Mouse (Mus musculus) midbrain, embryonic 15.5 days (tissue): ENCODE data around the gene Ksr1. TPM values are rescaled to one million over a fixed set of nuclear protein-coding genes. Genes with fewer than 3 reads are reported as not detected.

Source experiments
- ATAC-seq: fragments of 200-750 bp; cut with Nextera tagmentation; replicated peaks from 2 replicates; pipeline ENCODE4 v1.8.0; 2017; ENCODE audit warnings: moderate TSS enrichment
- H3K27ac ChIP-seq: fragments of 300-500 bp; sonication (generic); 2 replicates; pipeline ENCODE4 v1.5.1; 2015; ENCODE audit warnings: mild to moderate bottlenecking, inconsistent platforms
- H3K27me3 ChIP-seq: fragments of 300-500 bp; sonication (generic); replicated peaks from 2 replicates; pipeline ENCODE4 v1.6.1; 2015; ENCODE audit warnings: inconsistent platforms
- H3K36me3 ChIP-seq: fragments of 300-500 bp; sonication (generic); replicated peaks from 2 replicates; pipeline ENCODE4 v1.6.1; 2015; ENCODE audit warnings: inconsistent platforms
- H3K4me1 ChIP-seq: fragments of 300-500 bp; sonication (generic); 2 replicates; pipeline ENCODE4 v1.6.1; 2015; ENCODE audit warnings: inconsistent platforms
- H3K4me2 ChIP-seq: fragments of 300-500 bp; sonication (generic); 2 replicates; pipeline ENCODE4 v1.6.1; 2015; ENCODE audit warnings: inconsistent platforms, mild to moderate bottlenecking, moderate library complexity
- H3K4me3 ChIP-seq: fragments of 300-500 bp; sonication (generic); 2 replicates; pipeline ENCODE4 v1.5.1; 2015; ENCODE audit warnings: mild to moderate bottlenecking, inconsistent platforms
- H3K9ac ChIP-seq: fragments of 300-500 bp; sonication (generic); 2 replicates; pipeline ENCODE4 v1.6.1; 2015; ENCODE audit warnings: mild to moderate bottlenecking, inconsistent platforms
- H3K9me3 ChIP-seq: fragments of 300-500 bp; sonication (generic); 2 replicates; pipeline ENCODE4 v1.6.1; 2016; ENCODE audit warnings: inconsistent platforms
- WGBS: fragments of 180-500 bp; shearing (Covaris S2); methylation state at CpG from one replicate; pipeline ENCODE4 v1.1.7; 2015; ENCODE audit warnings: mixed read lengths; 5-methylcytosine and 5-hydroxymethylcytosine counted together
- polyA plus RNA-seq: library from polyadenylated mRNA; unstranded; fragments of >200 nt; fragmentation: Nextera tagmentation; extraction: Ambion mirVana; gene quantifications from 2 replicates; pipeline ENCODE4 v1.2.1, GENCODE M21; 2015

The Ksr1 gene
- polyA plus RNA-seq, 1 experiment from 2014 or later = 5.1 TPM

GRCm38 (mm10) chr11:78983539-78983938 lies 162.7 kb downstream of the Ksr1 start:
- 83% methylated on average over 7 of the region's 7 CpGs for WGBS
- Histone ChIP-seq H3K9me3 (no peaks in the 10 kb centered on the region), H3K36me3 (no peaks in the 10 kb centered on the region), H3K4me3 (no peak overlapping the region), H3K4me1 (no peaks in the 10 kb centered on the region), H3K27ac (no peak overlapping the region), H3K4me2 (no peak overlapping the region), H3K9ac (no peak overlapping the region), H3K27me3 (no peaks in the 10 kb centered on the region)
- no peak for ATAC-seq

GRCm38 (mm10) chr11:78982513-78983291 lies 163.5 kb downstream of the Ksr1 start:
- ATAC-seq = no peak
- WGBS = 87% methylated on average over 12 of the region's 12 CpGs
- H3K9ac ChIP-seq = no peak overlapping the region

DNA sequence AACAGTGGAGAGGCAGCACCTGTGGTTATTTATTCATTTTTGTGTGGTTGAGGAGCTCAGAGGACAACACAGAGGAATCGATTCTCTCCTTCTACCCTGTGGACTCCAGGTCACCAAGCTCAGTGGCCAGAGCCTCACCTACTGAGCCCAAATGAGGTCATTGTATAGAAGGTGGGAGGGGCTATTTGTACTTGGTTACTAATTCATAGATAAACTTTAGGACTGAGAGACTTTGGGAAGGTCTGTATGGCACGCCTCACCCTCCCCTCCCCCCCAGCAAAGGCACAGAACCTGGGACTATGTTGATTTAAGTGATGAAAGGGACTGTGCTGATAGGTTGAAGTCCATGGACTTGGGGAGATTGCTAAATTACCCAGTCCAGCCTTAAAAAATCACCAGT lies 164.2 kb downstream of the Ksr1 start:
- Histone ChIP-seq H3K4me1 (no peaks in the 10 kb centered on the region), H3K9ac (no peak overlapping the region), H3K27me3 (no peaks in the 10 kb centered on the region), H3K4me3 (no peak overlapping the region), H3K9me3 (no peaks in the 10 kb centered on the region), H3K27ac (no peak overlapping the region), H3K36me3 (no peaks in the 10 kb centered on the region), H3K4me2 (no peak overlapping the region)
- ATAC-seq = no peak
- 87% methylated on average over 2 of the region's 2 CpGs for WGBS

More at GRCm38 (mm10) chr11:78982513-78983291, 163.5 kb downstream of the Ksr1 start:
- Histone ChIP-seq H3K27ac (no peak overlapping the region), H3K36me3 (no peaks in the 10 kb centered on the region), H3K4me2 (no peak overlapping the region), H3K9me3 (no peaks in the 10 kb centered on the region), H3K27me3 (no peaks in the 10 kb centered on the region), H3K4me1 (no peaks in the 10 kb centered on the region), H3K4me3 (no peak overlapping the region)

- H3K36me3 ChIP-seq = no peaks in the 10 kb centered on the region
- no peak overlapping the region for H3K4me3 ChIP-seq
- H3K27me3 ChIP-seq = no peaks in the 10 kb centered on the region
- no peak for ATAC-seq
- no peak overlapping the region for H3K4me2 ChIP-seq
- WGBS = 82% methylated on average over 4 of the region's 4 CpGs
- no peak overlapping the region for H3K9ac ChIP-seq
- H3K27ac ChIP-seq = no peak overlapping the region
- H3K9me3 ChIP-seq = no peaks in the 10 kb centered on the region
- H3K4me1 ChIP-seq = no peaks in the 10 kb centered on the region
These were observed 166.0 kb downstream of the Ksr1 start for GRCm38 (mm10) chr11:78980083-78980634.

- ATAC-seq = no peak
- no peak overlapping the region for H3K27ac ChIP-seq
- no peaks in the 10 kb centered on the region for H3K4me1 ChIP-seq
- WGBS = 88% methylated on average over 12 of the region's 12 CpGs
- no peak overlapping the region for H3K4me3 ChIP-seq
- H3K36me3 ChIP-seq = no peaks in the 10 kb centered on the region
- H3K27me3 ChIP-seq = no peaks in the 10 kb centered on the region
- H3K9me3 ChIP-seq = no peaks in the 10 kb centered on the region
- no peak overlapping the region for H3K9ac ChIP-seq
- H3K4me2 ChIP-seq = no peak overlapping the region
These were observed 167.8 kb downstream of the Ksr1 start for GRCm38 (mm10) chr11:78978176-78979019.

GRCm38 (mm10) chr11:78976731-78977510 lies 169.3 kb downstream of the Ksr1 start:
- 78% methylated on average over 8 of the region's 8 CpGs for WGBS
- no peak overlapping the region for H3K27ac ChIP-seq
- H3K4me2 ChIP-seq = no peak overlapping the region
- ATAC-seq = no peak
- no peak overlapping the region for H3K9ac ChIP-seq
- H3K4me1 ChIP-seq = 0 out of 2 replicates have a peak, but pooled peaks cover 7% of the 10 kb centered on the region
- no peaks in the 10 kb centered on the region for H3K9me3 ChIP-seq
- H3K36me3 ChIP-seq = no peaks in the 10 kb centered on the region
- no peaks in the 10 kb centered on the region for H3K27me3 ChIP-seq
- H3K4me3 ChIP-seq = no peak overlapping the region

GRCm38 (mm10) chr11:78973381-78974150 lies 172.6 kb downstream of the Ksr1 start:
- H3K4me2 ChIP-seq = no peak overlapping the region

GRCm38 (mm10) chr11:78972811-78973351 lies 173.3 kb downstream of the Ksr1 start:
- Histone ChIP-seq H3K9me3 (no peaks in the 10 kb centered on the region), H3K36me3 (no peaks in the 10 kb centered on the region), H3K4me1 (0 out of 2 replicates have a peak, but pooled peaks cover 7% of the 10 kb centered on the region), H3K27ac (peak overlapping the region; percentile 21; the same call in 1 of the 2 replicates), H3K4me2 (no peak overlapping the region), H3K4me3 (no peak overlapping the region), H3K27me3 (no peaks in the 10 kb centered on the region), H3K9ac (no peak overlapping the region)
- 58% methylated on average over 8 of the region's 8 CpGs for WGBS
- ATAC-seq = no peak

More at GRCm38 (mm10) chr11:78973381-78974150, 172.6 kb downstream of the Ksr1 start:
- WGBS = 65% methylated on average over 17 of the region's 17 CpGs
- Histone ChIP-seq H3K27me3 (no peaks in the 10 kb centered on the region), H3K4me3 (no peak overlapping the region), H3K36me3 (no peaks in the 10 kb centered on the region), H3K9me3 (no peaks in the 10 kb centered on the region), H3K4me1 (0 out of 2 replicates have a peak, but pooled peaks cover 7% of the 10 kb centered on the region), H3K9ac (no peak overlapping the region), H3K27ac (peak overlapping the region; percentile 21; the same call in 1 of the 2 replicates)
- ATAC-seq = no peak

DNA sequence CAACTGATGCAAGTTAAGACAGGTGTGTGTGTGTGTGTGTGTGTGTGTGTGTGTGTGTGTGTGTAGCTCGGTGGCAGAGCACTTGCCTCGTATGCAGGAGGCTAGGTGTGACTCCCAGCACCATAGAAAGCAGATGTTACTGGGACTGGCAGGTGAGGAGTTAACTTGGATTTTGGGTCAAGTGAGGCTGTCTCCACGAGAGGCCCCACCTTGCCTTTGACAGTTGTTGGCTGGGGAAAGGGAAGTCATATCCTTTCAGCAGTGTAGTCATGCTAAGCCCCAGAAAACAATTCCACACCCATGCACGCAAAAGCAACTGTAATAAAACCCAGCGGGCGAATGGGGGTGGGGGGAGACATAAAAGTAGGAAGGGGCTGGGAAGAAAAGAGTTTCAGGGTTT lies 173.9 kb downstream of the Ksr1 start:
- no peak overlapping the region for H3K4me2 ChIP-seq
- no peak overlapping the region for H3K4me3 ChIP-seq
- H3K9ac ChIP-seq = no peak overlapping the region
- H3K36me3 ChIP-seq = no peaks in the 10 kb centered on the region
- WGBS = 60% methylated on average over 6 of the region's 6 CpGs
- H3K27ac ChIP-seq = no peak overlapping the region
- 0 out of 2 replicates have a peak, but pooled peaks cover 7% of the 10 kb centered on the region for H3K4me1 ChIP-seq
- no peaks in the 10 kb centered on the region for H3K9me3 ChIP-seq
- ATAC-seq = no peak
- H3K27me3 ChIP-seq = no peaks in the 10 kb centered on the region

DNA sequence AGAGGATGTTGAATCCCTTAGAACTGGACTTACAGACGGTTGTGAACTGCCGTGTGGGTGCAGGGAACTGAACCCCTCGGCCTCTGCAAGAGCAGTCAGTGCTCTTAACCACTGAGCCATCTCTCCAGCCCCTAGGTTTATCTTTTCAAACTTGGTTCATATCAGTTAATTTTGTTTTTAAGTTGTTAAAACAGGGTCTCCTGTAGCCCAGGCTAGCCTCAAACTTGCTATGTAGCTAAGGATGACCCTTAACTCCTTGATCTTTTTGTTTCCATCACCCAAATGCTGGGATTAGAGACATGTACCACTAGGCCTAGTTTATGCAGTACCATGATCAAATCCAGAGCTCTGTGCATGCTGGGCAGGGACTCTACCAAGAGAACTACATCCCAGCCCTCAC lies 174.5 kb downstream of the Ksr1 start:
- H3K4me2 ChIP-seq = no peak overlapping the region
- H3K27ac ChIP-seq = no peak overlapping the region
- ATAC-seq = no peak
- H3K36me3 ChIP-seq = no peaks in the 10 kb centered on the region
- 0 out of 2 replicates have a peak, but pooled peaks cover 7% of the 10 kb centered on the region for H3K4me1 ChIP-seq
- H3K4me3 ChIP-seq = no peak overlapping the region
- H3K27me3 ChIP-seq = no peaks in the 10 kb centered on the region
- WGBS = 89% methylated on average over 3 of the region's 3 CpGs
- no peaks in the 10 kb centered on the region for H3K9me3 ChIP-seq
- no peak overlapping the region for H3K9ac ChIP-seq

- Histone ChIP-seq H3K9me3 (no peaks in the 10 kb centered on the region), H3K9ac (no peak overlapping the region), H3K4me3 (no peak overlapping the region), H3K4me1 (0 out of 2 replicates have a peak, but pooled peaks cover 7% of the 10 kb centered on the region), H3K4me2 (no peak overlapping the region), H3K36me3 (no peaks in the 10 kb centered on the region), H3K27ac (no peak overlapping the region), H3K27me3 (no peaks in the 10 kb centered on the region)
- WGBS = 84% methylated on average over 8 of the region's 8 CpGs
- no peak for ATAC-seq
These were observed 175.1 kb downstream of the Ksr1 start for GRCm38 (mm10) chr11:78971096-78971495.
